Mouse (Mus musculus): Measurements from ENCODE around the gene Ccdc142.

The Ccdc142 gene

DNA sequence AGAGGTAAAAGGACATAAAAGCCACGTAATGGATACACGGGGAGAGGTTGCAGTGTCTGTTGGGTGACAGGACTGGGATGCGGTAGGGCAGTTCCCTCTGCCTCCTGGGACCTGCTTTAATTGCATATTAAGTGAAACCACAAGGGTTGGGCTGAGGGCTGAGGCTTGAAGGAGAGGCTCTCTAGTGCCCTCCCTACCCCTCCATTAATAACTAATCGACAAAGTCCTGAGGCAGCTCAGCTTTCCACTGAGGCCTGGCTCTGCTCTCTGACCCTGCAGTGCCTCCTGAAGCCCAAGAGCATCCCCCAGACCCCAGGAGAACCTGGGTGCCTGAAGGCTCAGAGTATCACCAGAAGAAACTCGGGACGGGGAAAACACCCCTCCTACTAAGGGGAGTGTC is 16.9 kb upstream of the Ccdc142 start:
- DNase-seq (ENCODE audit: low read depth): no peak

DNA sequence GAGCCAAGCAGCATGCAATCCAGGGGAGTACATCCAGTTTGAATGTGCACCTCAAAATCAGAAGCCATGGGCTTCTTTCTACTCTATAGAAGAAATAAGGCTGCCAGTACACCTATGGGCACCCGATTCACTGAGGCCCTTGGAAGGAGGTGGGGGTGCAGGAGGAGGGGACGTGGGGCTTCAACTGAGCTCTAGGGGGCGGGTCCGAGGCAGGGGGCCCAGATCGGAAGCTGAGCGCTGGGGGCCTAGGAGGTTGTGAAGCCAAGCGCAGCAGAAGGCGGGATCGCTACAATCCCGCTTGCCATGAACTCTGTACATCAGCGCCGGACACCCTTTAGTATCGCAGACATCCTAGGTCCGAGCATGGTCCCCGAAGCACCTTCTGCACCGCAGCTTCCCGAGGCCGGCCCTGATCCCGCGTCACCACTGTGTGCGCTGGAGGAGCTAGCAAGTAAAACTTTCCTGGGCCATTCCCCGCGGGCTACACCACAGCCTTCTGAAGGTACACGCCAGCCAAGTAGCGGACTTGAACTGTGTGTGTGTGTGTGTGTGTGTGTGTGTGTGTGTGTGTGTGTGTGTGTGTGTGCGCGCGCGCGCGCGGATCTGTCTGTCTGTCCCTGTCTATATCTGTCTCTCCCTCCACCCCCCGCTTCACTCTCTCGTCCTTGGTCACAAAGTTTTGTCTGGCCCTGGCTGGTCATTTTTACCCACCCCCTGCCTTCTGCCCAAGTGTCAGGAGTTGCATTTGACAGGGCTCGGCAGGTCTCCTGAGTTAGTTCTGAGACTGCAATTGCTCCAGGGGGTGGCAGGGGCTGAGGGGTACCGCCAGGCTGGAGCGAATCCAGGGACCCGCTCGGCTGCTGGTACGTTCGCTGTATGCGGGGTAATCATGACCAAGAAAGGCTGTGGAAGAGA is 15.0 kb upstream of the Ccdc142 start, which contains the start of gene Lbx2:
Lbx2 (plus strand) TSS at position 247 of the 915 bp plus-strand sequence.
- no peak for DNase-seq (ENCODE audit: low read depth)

DNA sequence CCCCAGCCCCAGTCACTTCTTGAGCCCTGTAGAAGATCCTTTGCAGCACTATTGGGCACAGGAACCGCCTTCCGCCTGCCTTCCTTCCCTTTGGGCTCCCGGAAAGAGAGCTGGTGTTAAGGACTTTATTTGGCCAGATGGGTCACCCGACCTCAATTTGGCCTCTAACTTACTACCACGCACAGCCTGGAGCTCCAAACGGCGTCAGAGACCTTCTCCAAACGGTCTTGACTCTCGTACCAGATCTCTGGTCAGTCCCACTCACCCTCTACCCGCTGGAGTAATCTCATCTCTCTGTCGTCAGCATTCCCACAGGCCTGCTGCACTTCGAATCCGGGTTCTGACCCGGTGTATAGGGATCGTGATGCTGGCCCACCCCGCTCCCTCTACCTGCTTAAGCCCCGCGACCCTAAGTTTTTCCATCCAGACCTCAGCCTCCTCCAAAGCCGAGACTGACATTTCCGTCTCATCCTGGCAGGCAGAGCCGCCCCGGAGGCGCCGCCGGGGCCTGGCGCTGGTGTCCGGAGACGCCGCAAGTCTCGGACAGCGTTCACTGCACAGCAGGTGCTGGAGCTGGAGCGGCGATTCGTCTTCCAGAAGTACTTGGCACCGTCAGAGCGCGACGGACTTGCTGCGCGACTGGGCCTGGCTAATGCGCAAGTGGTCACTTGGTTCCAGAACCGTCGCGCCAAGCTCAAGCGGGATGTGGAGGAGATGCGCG is 14.0 kb upstream of the Ccdc142 start:
- no peak for DNase-seq (ENCODE audit: low read depth)

DNA sequence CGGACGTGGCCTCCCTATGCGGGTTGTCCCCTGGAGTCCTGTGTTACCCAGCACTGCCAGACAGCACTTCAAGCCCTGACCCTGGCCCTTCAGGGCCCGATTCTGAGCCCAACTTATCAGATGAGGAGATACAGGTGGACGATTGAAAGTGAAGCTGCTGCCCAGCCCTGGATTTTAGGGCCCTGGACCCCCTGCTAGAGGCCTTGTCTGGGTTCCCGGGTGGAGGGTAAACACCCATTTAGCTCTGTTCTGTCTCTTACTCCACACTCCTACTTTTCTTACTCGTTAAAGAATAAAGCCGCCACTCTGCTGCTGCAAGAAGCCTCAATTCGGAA is 13.5 kb upstream of the Ccdc142 start:
- DNase-seq (ENCODE audit: low read depth): no peak

DNA sequence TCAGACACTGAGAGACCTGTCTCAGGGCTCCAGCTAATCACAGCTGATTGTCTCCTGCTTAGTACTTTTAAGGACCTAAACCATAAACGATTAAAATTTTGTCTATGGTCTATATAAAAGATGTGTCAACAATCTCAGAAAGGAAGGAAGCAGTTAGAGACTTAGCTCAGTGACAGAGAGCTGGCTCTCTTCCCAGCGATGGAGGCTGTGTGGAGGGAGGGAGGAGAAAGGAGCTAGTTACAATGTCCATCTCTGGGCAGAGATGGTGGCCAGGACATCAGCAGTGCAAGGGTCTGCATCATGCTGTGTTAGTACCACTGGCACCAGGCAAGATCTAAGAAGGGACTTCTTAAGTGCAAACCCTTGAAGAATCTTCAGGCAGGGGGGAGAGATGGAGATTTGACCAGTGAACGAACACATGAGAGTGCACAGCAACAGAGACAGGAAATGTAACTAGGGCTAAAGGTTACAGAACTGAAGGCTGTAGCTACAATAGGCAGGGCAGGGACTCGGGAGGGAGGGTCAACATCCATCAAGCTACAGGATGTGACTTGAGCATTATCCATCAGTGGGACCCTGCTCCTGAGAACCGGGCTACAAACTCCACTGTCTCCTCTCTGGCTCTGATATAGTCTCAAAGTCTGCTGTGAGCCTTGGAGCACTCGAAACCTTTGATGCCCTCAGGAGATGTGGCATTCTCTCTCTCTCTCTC is 8.8 kb upstream of the Ccdc142 start:
- no peak for DNase-seq (ENCODE audit: low read depth)

DNA sequence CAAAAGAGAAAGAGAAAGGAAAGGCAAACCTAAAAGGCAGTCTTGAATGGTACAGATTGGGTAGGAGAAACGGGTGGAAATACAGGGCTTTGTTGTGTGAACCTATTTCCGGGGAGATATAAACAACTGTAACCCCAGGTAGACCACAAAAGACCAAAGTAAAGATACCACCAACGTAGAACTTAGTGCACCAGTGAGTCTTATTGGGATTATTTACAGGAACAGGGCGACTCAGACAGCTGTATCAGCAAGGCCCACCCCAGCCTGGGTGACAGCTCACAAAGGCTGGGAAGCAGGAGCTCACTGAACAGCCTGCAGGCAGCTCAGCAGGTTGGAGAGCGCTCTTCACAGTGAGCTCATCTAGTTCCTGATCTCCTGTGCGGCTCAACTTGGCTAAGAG is 5.4 kb upstream of the Ccdc142 start:
- peak; percentile 83 for DNase-seq (ENCODE audit: low read depth)

DNA sequence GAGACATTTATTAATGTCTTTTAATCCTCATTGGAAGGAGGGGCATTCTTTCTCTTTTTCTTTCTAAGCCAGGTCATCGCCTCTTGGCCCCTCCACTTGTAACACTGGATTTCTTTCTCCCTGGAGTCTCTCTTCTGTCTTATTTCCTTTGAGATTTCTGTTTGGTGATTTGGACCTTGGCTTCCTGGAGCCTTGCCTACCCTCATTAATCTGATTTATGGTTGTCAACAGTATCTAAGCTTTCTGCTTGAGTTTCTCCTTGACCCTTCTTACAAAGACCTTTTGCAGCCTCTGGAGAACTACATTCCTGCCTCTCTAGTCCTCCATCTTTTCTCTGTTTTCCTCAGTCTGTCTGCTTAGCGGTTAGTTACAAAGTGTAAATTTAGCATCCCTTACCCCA is 3.0 kb upstream of the Ccdc142 start:
- no peak for DNase-seq (ENCODE audit: low read depth)

DNA sequence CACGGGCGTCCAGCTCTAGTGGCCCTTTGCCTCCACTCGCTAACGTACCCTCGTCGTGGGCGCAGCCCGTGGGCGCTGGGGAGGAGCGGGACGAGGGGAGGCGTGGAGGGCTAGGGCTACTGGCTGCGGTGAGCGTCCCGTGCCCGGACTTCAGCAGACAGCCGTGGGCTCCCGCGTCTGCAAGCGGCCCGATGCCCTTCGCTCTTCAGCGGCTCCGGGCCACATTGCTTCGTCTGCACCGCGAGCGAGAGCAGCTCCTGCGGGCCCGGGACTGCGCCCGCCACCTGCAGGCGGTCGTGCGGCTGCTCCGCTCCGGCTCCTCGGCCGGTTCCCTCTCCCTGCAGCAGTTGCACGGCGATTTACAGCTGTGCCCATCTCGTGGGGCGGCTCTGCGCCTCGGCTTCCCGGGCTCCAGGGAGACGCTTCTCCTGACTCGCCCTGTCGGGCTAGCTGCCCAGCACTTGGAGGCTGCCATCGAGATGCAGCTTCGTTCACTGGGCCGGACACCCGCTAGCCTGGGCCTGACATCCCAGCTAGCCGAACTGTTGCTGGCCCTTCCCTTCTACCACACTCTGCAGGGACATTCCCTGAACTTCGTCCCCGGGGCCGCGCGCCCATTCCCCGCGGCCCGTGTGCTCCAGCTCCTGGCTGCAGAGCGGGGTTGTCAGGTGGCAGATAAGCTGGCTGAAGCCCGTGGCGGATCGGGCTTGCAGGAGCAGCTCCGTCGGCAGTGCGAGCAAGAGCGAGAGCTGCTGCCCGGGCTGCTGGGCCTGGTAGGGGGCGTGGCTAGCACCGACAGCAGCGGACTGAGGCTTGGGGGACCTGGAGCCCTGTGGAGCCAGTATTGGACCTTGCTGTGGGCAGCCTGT is 521 bp downstream of the Ccdc142 start:
- DNase-seq (ENCODE audit: low read depth): peak; percentile 81

DNA sequence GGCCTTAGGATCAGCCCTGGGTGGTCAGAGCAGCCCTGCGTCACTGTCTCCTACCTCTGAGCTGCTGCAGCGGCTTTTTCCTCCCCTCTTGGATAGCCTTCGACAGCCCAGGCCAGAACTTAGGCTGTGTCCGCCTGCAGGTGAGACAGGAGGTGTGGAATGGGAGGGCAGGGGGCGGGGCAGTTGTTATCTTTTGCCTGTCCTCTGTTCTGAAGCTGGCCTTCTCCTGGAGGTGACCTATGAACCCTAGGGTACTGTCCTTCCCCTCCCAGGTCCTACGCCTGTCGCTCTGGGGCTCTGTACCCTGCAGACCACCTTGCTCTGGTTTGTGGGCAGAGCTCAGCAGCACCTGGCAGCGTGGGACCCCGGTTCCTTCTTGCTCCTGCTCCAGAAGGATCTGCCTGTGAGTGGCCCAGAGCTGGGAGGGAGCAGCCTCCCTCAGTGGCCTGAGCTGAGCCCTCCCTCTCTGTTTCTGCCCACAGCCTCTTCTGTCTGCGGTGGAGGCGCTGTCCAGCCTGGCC is 1.8 kb downstream of the Ccdc142 start:
- DNase-seq (ENCODE audit: low read depth): no peak

DNA sequence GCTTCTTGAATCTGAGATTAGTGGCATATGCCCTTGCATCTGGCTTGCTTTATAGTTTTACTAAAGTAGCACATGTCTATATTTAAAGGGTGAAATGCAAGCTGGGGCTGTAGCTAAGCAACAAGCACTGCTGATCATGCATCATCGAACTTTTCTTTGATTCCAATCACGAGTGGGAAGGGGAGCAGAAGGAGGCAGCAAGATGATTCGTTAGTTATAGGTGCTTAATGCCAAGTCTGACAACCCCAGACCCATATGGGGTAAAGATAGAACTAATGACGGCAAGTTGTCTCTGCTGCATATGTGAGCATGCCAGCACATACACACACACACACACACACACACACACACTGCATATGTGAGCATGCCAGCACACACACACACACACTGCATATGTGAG is 2.8 kb downstream of the Ccdc142 start:
- no peak for DNase-seq (ENCODE audit: low read depth)

DNA sequence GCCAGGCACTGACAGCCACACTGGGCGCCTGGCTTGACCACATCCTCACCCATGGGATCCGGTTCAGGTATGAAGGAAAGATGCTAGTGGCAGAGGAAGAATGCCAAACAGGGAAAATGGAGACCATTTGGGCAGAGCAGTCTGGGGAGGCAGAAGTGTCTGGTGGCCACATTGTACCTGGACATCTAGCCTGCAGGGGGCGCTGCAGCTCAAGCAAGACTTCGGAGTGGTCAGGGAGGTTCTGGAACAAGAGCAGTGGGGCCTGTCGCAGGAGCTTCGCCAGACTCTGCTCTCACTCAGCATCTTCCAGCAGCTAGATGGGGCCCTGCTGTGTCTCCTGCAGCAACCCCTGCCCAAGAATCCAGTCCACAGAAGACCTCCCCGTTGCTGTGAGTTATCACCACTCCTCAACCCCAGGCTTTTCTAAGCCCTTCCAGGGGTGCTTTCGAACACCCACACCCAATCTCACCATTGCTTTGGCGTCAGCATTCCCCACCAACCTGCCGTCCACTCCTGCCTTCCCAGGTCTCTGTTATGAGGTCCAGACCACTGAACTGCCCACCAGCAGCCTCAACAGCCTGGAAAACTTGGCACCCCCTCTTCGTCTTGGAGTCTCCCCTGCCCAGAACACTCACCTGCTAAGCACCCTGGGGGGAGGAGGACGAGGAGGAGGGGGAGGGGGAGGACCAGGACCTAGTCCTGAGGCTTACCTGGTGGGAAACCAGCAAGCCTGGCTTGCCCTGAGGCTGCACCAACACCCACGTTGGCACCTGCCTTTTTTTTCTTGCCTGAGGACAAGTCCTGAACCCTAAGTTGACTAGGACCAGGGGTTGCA is 6.4 kb downstream of the Ccdc142 start:
- DNase-seq (ENCODE audit: low read depth): peak; percentile 90

DNA sequence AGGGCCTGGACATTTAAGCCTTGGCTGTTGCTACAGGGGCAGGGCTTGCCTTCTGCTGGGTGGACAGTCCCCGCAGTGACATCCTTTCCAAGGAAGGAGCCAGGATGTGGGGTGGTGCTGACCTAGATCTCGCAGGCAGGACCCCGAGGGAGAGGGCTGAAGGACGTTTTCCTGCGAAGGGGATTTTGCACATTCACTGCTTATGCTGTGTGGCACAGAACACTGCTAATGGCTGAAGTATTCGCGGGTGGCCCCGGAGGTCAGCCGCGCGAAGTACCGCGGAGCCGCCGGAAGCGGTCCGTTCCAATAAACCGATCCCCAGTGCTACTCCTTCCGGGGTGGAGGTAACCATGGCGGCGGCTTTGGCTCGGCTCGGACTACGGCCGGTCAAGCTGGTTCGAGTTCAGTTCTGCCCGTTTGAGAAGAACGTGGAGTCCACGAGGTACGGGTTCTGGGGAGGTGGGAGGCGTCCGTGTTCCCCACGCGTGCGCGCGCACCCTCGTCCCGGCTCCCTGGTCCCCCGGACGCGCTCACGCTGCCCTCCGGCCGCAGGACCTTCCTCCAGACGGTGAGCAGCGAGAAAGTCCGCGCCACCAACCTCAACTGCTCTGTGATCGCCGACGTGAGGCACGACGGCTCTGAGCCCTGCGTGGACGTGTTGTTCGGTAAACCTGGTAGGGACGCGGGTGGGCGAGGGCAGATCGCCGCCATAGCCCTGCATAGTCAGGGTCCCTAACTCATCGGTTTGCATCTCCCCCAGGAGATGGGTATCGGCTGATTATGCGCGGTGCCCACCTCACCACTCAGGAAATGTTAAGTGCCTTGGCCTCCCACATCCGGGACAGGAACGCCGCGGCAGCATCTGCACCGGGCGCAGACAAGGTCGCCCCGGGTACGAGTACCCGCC is 7.6 kb downstream of the Ccdc142 start, which contains the start of gene Mrpl53:
Mrpl53 (plus strand) TSS at position 279 of the 907 bp plus-strand sequence.
- peak; percentile 81 for DNase-seq (ENCODE audit: low read depth)

DNA sequence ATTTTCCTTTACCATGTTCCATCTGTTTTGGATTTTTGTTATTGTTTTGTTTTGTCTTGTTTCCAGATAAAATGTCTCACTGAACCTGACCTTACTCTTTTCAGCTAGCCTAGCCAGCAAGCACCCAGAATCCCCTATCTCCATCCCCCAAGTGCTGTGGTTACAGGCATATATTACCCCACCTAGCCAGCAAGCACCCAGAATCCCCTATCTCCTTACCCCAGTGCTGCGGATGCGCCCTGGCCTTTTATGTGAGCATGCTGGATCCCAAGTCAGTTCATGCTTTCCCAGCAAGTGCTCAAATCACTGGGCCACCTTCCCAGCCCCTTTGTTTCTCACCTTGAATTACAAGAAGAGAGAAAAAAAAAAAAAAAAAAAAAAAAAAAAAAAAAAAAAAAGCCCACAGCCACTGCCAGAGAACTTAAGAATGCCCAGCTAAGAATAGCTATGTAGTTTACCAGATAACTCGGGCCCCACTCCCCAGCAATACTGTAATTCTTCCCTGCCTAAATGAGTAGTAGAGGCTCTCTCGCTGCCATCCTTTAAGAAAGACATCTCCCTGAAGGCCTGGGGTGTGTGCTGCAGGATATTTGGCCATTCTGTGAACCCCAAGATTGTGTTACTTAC is 10.2 kb downstream of the Ccdc142 start:
- DNase-seq (ENCODE audit: low read depth): no peak

DNA sequence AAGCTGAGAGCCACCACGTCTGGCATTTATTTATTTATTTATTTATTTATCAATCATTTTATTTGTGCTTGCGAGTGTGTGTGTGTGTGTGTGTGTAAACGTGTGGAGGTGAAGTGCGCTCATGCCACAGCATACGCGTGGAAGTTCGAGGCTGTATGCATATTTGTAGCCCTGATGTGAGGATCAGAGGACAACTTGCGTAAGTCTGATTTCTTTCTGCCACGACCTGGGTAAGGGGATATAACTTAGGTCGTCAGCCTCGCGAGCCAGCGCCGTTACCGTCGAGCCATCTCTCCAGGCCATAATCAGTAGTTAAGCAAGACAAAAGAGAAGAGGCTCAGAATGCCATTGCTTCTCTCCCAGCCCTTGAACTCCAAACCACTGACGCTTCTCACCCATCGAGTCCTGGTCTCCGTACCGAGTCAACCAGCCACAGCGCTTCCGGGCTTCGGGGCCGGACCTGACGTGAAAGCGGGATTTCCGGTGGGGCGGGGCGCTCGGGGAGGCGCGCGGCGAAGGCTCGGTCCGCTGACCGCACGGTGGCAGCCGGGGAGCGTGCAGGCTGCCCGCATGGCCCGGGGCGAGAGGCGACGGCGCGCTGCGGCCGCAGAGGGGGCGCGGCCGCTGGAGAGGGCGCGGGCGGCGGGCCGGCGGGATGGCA is 13.7 kb downstream of the Ccdc142 start, which contains the start of gene Mogs:
Mogs (plus strand) TSS at position 486 of the 661 bp plus-strand sequence.
- DNase-seq (ENCODE audit: low read depth): peak; percentile 95

DNA sequence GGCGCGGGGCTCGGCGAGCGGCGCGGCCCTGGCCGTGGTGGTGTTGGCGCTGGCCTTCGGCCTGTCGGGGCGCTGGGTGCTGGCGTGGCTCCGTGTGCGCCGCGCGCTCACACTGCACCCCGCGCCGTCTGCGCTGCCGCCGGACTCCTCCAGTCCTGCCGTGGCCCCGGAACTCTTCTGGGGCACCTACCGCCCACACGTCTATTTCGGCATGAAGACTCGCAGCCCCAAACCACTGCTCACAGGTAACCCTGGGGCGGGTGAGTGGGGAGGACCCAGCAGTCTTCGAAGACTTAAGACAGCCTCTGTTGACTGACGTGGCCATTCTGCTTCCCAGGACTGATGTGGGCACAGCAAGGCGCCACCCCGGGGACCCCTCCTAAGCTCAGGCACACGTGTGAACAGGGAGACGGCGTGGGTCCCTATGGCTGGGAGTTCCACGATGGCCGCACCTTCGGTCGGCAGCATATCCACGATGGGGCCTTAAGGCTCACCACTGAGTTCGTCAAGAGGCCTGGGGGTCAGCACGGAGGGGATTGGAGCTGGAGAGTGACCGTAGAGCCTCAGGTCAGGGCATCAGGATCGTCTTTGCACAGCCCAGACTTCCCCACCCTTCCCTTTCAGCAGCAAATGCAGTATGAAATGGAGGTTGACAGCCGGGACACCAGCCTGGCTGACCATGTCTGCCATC is 14.4 kb downstream of the Ccdc142 start:
- peak; percentile 73 for DNase-seq (ENCODE audit: low read depth)

DNA sequence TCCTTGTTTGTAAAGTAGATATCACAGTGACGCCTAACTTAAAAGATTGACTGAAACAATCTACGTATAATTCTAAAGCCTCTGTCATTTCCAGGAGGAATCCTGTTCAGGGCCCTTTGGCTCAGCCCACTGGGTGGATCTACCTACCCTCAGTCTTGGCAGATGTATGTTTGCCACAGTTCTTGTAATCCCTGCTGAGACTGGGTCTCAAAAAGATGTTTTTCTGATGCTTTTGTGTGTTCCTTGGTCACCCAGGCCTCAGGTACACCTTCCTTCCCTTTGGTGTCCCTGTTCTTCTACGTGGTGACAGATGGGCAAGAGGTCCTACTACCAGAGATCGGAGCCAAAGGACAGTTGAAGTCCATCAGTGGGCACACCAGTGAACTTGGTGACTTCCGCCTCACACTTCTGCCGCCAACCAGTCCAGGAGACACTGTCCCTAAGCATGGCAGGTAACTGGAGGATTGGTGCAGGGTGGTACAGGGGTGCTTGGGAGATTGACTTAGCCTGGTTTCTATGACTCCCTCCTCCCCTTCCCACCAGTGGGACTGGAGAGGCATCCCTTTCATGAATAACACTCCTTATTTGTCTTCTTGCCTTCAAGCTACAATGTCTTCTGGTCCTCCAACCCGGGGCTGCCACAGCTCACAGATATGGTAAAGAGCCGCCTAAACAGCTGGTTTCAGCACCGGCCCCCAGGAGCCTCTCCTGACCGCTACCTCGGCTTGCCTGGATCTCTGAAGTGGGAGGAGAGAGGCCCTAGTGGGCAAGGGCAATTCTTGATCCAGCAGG is 15.2 kb downstream of the Ccdc142 start:
- DNase-seq (ENCODE audit: low read depth): no peak

DNA sequence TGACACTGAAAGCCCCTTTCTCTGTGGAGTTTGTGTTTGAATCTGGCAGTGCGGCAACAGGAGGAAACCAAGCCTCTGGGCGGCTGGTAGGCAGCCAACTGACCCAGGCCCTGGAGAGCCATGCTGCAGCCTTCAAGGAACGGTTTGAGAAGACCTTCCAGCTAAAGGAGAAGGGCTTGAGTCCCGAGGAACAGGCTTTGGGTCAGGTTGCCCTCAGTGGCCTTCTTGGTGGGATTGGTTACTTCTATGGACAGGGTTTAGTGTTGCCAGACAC is 15.7 kb downstream of the Ccdc142 start:
- no peak for DNase-seq (ENCODE audit: low read depth)

Measured in induced T-regulatory cell, adult 2 months (primary cell).